ENCODE assay signal across 19 mouse cellular contexts in genomic region chr5:122148107-122148506, GRCm38 (mm10). TPM values are rescaled to one million over a fixed set of nuclear protein-coding genes. Genes with fewer than 3 reads are reported as not detected.
"Had no signal": no experiment of that assay in that cellular context is flagged by ENCODE, and none has a peak within 500 bp of the region (broad histone marks: within the 10 kb centered on the region; RNA-seq: fewer than 3 reads in every experiment).

No protein-coding gene starts in this region.

- H3K27ac ChIP-seq: lung, embryonic 15.5 days; midbrain, embryonic 10.5 days; midbrain, embryonic 12.5 days; neural tube, embryonic 12.5 days; stomach, embryonic 15.5 days; stomach, postnatal 0 days had no signal

- H3K9me3 ChIP-seq: lung, embryonic 15.5 days; midbrain, embryonic 10.5 days; midbrain, embryonic 12.5 days; neural tube, embryonic 12.5 days; stomach, embryonic 15.5 days had no signal

- H3K27me3 ChIP-seq: lung, embryonic 15.5 days; midbrain, embryonic 12.5 days; neural tube, embryonic 12.5 days; stomach, embryonic 15.5 days had no signal

- DNase-seq: liver, postnatal 0 days; lung, adult 2 months; lung, postnatal 14 days; lung, postnatal 4 days; midbrain, embryonic 14.5 days; right cerebral cortex, postnatal 14 days; thymus, adult 18-20 months; thymus, postnatal 14 days; thymus, postnatal 36 days had no signal

- H3K4me2 ChIP-seq: lung, embryonic 15.5 days; midbrain, embryonic 12.5 days; neural tube, embryonic 12.5 days; stomach, embryonic 15.5 days had no signal

- H3K36me3 ChIP-seq: lung, embryonic 15.5 days; midbrain, embryonic 10.5 days; midbrain, embryonic 12.5 days; neural tube, embryonic 12.5 days; stomach, embryonic 15.5 days had no signal

- ATAC-seq: liver, postnatal 0 days; lung, postnatal 0 days; midbrain, embryonic 16.5 days had no signal

- H3K4me3 ChIP-seq: lung, embryonic 15.5 days; midbrain, embryonic 10.5 days; midbrain, embryonic 12.5 days; myocyte; neural tube, embryonic 12.5 days; stomach, embryonic 15.5 days had no signal

- H3K4me1 ChIP-seq: midbrain, embryonic 12.5 days; neural tube, embryonic 12.5 days had no signal

- H3K9ac ChIP-seq: liver, postnatal 0 days; lung, embryonic 15.5 days; midbrain, embryonic 12.5 days; neural tube, embryonic 12.5 days; stomach, embryonic 15.5 days had no signal

RNA-seq across cellular contexts. Expression of gene Ccdc63, which starts 7.5 kb away (rescaled TPM):
- polyA plus RNA-seq: lung, embryonic 15.5 days; midbrain, embryonic 10.5 days; midbrain, embryonic 12.5 days; midbrain, embryonic 14.5 days; myocyte; neural tube, embryonic 12.5 days; stomach, embryonic 15.5 days had no signal

RNA-seq across cellular contexts. Expression of gene Myl2, which starts 47.4 kb away (rescaled TPM):
- total RNA-seq: megakaryocyte-erythroid progenitor cell, adult 5-6 weeks had no signal
